Mouse (Mus musculus) embryonic stem cell, embryonic (primary cell): ENCODE results near the gene Ston1.

ENCODE experiments used
- CTCF ChIA-PET, 4 experiments: fragments of 300-600 bp in 2 of 4; fragments of 350-600 bp in 2 of 4; sonication (Branson Sonifier 250); formaldehyde crosslinking; loops; one replicate each; lab custom pipeline; 2022; ENCODE audit warnings: inconsistent platforms in 2 of 4; lab: Charles Lee
- POLR2A ChIA-PET, 4 experiments: fragments of 300-600 bp in 2 of 4; fragments of 350-600 bp in 2 of 4; sonication (Branson Sonifier 250); formaldehyde crosslinking; loops; one replicate each; lab custom pipeline; 2022; ENCODE audit warnings: antibody characterized with exemption in 4 of 4, inconsistent platforms in 1 of 4; lab: Charles Lee

Gene Ston1

DNA sequence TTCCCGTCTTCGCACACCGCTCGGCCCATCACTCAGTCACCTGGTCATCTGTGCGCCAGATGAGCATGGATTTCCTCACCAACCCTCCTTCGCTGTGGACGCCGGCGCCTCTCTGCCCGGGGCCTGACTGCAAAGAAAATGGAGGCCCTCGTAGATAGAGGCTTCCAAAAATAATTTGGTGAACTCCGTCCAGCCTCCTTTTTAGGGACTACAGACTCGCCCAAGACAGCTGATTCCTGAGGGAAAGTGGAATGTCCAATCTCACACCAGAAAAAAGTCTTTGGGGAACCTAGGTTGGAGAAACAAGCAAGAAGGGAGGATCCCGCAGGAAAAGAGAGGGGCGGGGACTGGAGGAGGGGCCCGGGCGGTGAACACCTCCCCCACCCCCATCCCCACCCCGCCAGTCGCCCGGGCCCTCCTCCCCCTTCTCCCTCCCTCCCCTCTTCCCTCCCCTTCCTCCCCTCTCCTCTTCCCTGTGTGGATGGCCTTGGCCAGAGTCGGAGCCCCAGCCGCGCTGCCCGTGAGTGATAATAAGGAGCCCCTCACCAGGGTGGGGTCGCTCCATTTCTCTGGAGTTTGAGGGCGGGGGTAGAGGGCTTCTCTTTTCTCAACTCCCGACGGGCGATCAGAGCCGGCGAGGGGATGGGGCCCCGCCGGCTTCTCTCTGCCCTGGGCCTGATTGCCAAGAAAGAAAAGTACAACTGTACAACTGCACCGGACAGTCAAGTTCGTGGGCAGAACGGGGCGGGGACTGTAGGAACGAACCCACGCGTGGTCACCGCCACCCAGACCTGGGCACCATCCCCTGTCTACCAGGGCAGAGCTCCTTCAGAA, at the start of gene Ston1:
TSS of gene Ston1 (plus strand) at position 463 of the 834 bp plus-strand sequence.
- POLR2A ChIA-PET: interaction anchor here (0.6 to 3.6 kb wide), 11 partner anchors 8 to 531 kb away, joined by 3 to 12 read pairs (median 3); partner anchors contain the start of gene Ppp1r21 (in 1 of the 4)
- CTCF ChIA-PET: interaction anchor here in 3 of 4 experiments (0.6 to 1.6 kb wide), 9 partner anchors 11 to 423 kb away, joined by 3 to 17 read pairs (median 4); no protein-coding TSS in a partner anchor

DNA sequence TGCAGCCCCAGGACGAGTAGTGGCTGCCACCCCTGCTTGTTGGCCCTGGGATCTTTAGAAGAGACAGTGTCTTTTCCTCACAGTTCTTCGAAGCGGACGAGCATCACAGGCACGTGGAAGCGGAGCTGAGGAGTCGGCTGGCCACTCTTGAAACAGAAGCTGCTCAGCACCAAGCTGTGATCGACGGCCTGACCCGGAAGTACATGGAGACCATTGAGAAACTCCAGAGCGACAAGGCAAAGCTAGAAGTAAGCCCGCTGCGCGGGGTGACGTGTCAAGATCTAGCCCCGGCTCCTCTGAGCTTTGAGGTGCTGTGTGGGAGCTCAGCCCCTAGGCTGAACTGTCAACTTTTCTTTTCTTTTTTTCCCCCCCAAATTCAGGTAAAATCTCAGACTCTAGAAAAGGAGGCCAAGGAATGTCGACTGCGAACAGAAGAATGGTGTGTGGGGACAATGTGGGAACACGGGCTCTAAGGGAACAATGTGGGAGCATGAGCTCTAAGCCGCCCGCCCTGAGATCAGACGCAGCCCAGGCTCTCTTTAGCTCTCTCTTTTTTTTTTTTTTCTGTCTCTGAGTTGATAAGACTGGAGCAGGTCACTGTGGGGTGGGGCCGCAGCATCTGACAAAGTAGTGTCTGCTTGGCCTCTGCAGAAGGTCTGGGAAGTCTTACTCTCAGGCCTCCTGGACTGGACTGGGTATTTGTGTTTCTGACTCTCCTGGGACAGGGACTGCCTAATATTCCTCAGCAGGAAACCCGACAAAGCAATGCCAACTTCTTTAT, 47.9 kb upstream of the Ston1 start:
- ChIA-PET CTCF (interaction anchor here (0.5 to 2.2 kb wide), 7 partner anchors 9 to 102 kb away, joined by 3 to 20 read pairs (median 6); partner anchors contain the start of genes Ppp1r21 (in 1 of the 4) and Ston1 (in 1 of the 4)), POLR2A (interaction anchor here (0.6 to 2.2 kb wide), 14 partner anchors 8 to 608 kb away, joined by 3 to 13 read pairs (median 4); partner anchors contain the start of gene Ppp1r21 (in 2 of the 4))

DNA sequence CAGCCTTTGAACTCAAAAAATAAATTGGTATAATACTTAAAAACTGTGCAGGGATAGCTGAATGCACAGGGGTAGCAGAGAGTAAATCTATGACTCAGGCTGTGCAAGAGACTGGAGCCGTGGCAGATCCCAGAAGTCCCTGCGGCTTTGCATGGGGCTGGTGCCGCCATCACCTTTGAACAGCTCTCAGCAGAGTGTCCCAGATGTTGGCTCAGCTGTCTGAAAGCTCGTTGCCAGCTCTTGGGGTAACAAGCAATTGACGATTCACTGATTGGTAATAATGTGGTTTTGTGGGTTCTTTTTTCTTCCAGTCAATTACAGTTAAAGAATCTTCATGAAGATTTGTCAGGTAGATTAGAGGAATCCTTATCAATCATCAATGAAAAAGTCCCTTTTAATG, 47.1 kb upstream of the Ston1 start:
- ChIA-PET CTCF (interaction anchor here in 3 of 4 experiments (0.5 to 2.2 kb wide), 5 partner anchors 8 to 102 kb away, joined by 3 to 20 read pairs (median 7); partner anchors contain the start of gene Ppp1r21 (in 1 of the 3)), POLR2A (interaction anchor here in 2 of 4 experiments (0.9 to 2.2 kb wide), 9 partner anchors 8 to 576 kb away, joined by 3 to 13 read pairs (median 5); partner anchors contain the start of gene Ppp1r21 (in 2 of the 2))

DNA sequence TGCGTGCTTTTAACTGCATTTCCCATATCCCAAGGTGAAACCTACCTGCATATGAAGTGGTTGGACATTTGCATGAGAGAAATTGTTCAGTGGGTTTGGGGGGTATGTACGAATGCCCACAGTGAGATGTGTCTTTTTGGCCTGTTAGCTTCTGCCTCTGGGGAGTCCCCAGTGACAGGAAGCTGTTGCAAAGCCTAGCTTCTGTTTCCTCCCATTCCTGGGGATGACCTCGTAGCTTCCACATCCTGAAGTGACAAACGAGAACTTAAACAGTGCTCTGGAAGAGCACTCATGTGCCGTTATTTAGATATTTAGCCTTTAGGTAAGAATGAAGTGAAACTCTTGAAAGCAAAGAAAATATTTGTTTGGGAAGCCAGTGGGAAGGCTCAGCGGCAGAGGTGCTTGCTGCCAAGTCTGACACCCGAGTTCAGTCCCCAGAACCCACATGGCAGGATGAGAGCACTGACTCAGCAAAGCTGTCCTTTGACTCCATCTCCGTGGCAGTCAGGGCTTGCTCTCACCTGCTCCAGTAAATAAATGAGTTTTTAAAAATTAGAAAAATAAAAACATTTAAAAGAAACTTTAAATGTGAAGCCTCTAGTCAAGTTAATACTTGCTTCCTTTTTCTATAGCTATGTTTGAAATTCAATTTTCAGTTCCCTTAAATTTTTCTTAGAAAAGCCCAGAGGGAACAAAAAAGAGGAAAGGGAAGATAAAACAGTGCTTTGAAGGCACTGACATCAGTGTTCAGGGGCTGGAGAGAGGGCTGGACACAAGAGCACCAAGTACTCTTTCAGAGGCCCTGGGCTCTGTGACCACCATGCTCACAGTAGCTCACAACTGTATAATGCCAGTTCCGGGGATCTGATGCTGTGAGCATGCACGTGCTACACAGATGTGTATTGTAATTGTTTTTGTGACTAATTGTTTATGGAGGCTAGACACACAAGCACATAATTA, 46.2 kb upstream of the Ston1 start:
- ChIA-PET POLR2A (interaction anchor here in 2 of 4 experiments (0.7 to 1.3 kb wide), 4 partner anchors 8 to 295 kb away, joined by 3 read pairs; partner anchors contain the start of gene Ppp1r21 (in 1 of the 2)), CTCF (interaction anchor here in 1 of 4 experiments (0.5 kb wide), 1 partner anchor 57 kb away, joined by 3 read pairs; no protein-coding TSS in a partner anchor)

DNA sequence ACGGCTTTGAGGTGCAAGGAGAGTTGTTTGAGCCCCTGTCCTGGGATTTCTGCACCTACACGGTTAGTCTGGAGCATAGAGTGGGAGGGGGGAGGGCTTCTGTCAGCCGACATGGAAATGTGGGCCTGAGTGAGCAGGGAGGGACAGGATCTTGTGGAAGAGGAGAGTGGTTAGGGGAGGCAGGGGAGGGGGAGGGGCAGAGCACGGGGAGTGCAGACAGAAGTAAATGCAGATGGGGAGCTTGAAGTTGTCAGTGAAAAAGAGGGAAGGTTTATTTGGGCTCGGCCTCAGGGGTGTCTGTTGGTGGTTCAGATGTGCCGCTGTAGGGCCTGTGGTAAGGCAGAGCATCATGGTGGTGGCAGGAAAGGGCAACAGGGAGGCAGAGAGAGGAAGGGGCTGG, 44.9 kb upstream of the Ston1 start:
- ChIA-PET CTCF (interaction anchor here in 1 of 4 experiments (2.3 kb wide), 1 partner anchor 8 kb away, joined by 5 read pairs; no protein-coding TSS in a partner anchor), POLR2A (interaction anchor here in 1 of 4 experiments (0.9 kb wide), 1 partner anchor 22 kb away, joined by 3 read pairs; the partner anchor contains the start of gene Ppp1r21)

DNA sequence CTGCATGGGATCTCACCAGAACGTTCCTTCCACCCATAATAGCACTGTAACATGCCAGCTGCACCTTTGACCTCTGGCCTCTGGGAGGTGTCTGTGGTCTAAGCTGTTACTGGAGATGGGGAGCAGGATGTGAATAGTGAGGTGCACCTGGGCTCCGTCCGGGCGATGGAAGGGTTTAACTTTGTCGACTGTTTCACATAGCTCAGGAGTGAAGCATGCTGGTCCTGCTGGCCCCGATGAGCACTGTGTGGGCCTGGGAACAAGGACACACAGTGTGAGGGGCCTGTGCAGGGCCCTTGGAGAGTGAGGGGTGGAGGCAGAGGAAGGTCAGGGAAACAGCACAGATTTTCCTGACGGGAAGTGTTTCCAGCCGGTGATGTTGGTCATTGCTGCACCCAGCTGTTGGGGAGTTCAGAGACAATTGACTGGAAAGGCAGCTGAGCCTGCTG, 44.5 kb upstream of the Ston1 start:
- CTCF ChIA-PET: interaction anchor here in 1 of 4 experiments (2.3 kb wide), 1 partner anchor 9 kb away, joined by 5 read pairs; no protein-coding TSS in a partner anchor
- POLR2A ChIA-PET: interaction anchor here in 1 of 4 experiments (0.9 kb wide), 1 partner anchor 23 kb away, joined by 3 read pairs; the partner anchor contains the start of gene Ppp1r21

DNA sequence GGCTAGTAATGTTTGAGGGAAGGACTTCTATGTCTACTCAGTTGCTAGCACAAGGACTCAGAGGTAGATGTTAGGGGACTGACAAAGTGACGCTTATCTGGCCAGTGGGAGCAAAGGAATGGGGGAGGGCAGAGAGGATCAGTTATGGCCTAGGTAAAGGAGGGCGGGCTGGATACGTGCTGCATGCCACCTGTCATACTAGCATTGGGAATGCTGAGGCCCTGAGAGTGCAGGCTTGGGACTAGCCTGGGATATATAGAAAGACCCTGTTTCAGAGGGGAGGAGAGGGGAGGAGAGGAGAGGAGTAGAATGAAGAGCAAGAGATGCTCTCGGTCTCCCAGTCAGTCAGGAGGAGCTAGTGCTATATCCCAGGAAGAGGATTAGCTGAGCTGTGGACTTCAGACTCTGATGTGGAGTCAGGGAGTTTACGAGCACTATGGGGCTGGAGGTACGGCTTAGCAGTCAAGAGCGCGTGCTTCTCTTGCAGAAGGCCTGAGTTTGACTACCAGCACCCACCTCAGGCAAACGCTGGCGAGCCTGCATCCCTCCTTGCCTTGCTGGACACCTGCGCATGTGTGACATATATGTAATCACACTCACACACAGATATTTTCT, 43.9 kb upstream of the Ston1 start:
- ChIA-PET CTCF (interaction anchor here in 1 of 4 experiments (2.3 kb wide), 1 partner anchor 9 kb away, joined by 5 read pairs; no protein-coding TSS in a partner anchor), POLR2A (interaction anchor here in 1 of 4 experiments (0.9 kb wide), 1 partner anchor 23 kb away, joined by 3 read pairs; the partner anchor contains the start of gene Ppp1r21)

DNA sequence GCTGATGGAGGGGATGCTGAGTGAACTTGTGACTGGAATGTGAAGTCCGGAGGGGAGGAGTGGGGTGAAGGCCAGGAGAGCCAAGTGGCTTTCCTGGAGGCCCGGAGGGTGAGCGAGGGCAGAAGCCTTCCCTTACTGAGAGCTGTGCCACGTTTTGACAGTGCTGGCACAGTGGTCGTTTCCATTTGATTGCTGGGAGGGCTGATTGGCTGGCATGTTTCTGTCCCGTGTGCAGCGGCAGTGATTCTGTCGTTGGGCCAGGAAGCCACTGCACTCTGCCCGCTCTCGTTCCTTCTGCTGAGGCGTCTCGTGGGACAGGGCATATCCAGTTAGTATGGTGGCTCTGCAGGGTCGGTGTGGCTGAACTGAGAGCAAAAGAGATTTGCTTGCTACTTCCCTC, 41.3 kb upstream of the Ston1 start:
- POLR2A ChIA-PET: interaction anchor here in 3 of 4 experiments (0.7 to 2.7 kb wide), 5 partner anchors 11 to 741 kb away, joined by 3 to 7 read pairs (median 3); partner anchors contain the start of gene Ppp1r21 (in 2 of the 3)
- CTCF ChIA-PET: interaction anchor here in 3 of 4 experiments (0.5 to 1.5 kb wide), 4 partner anchors 10 to 86 kb away, joined by 3 to 9 read pairs (median 3); no protein-coding TSS in a partner anchor

DNA sequence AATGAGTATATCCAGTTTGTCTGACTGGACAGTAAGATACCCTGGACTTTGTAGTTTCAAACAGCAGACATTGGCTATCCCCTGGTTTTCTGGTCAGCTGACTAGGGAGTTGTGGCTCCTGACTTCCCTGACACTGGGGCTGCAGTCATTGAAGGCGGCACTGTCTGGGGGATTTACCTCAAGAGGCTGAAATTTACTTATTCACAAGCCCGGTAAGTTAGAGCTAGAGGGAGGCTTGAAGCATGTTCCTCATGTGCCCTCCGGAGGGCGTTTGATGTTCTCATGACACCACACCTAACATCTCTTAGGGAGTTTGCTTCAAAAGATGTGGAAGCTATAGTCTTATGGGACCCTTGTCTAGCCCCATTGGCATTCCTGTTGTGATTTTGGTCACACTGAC, 40.8 kb upstream of the Ston1 start:
- CTCF ChIA-PET: interaction anchor here in 3 of 4 experiments (0.5 to 1.5 kb wide), 7 partner anchors 10 to 86 kb away, joined by 3 to 9 read pairs (median 3); partner anchors contain the start of gene Ppp1r21 (in 1 of the 3)

DNA sequence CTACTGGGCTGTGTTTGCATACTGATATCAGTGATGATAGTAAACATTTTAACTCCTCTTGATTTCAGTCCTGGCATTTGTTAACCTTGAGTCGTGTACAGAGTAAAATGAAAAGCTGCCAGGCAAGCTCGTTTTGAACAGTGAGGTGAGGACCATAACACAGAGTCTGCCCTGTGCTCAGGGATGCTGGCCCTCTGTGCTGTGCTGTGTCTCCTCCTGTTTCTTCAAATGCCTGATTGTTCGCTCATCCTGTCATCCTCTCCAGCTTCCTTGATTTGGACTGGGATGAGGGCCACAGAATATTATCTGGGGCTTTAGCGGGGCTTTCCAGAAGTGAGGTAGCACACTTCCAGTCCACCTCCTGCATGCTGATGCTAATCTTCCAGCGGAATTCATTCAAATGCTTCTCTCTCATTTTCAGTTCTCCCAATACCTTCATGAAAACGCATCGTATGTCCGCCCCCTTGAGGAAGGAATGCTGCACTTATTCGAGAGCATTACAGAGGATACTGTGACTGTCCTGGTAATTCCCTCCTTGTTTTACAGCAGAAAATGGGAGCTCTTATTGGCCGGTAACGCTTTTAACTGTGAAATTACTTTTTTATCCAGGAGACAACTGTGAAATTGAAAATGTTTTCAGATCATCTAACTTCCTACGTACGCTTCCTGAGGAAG, 39.2 kb upstream of the Ston1 start:
- ChIA-PET POLR2A (interaction anchor here in 3 of 4 experiments (0.5 to 2.7 kb wide), 11 partner anchors 9 to 303 kb away, joined by 3 to 10 read pairs (median 4); partner anchors contain the start of gene Ppp1r21 (in 1 of the 3)), CTCF (interaction anchor here (0.6 to 2.9 kb wide), 31 partner anchors 9 to 368 kb away, joined by 3 to 20 read pairs (median 5); partner anchors contain the start of genes Foxn2 (in 1 of the 4) and Ppp1r21 (in 1 of the 4))

More for the DNA sequence above, 40.8 kb upstream of the Ston1 start:
- POLR2A ChIA-PET: interaction anchor here in 2 of 4 experiments (1.1 to 2.7 kb wide), 4 partner anchors 11 to 300 kb away, joined by 3 to 7 read pairs (median 4); partner anchors contain the start of gene Ppp1r21 (in 2 of the 2)

DNA sequence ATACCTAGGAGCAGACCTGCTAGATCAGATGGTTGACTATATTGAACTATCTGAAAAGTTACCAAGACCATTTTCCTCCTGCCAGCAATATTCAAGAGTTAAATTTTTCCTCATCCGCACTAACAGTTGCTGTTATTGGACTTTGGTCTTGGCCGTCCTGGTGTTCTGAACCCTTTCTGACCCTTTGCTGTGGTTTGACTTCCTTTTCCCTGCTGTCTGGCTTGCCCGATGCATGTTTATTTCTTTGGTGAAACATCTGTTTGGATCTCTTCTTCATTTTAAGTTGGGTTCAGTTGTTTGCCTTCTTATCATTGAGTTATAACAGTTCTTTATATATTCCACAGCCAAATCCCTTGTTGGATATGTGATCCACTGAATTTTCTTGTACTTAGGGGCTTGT, 33.9 kb upstream of the Ston1 start:
- CTCF ChIA-PET: no interaction called here
- POLR2A ChIA-PET: interaction anchor here in 2 of 4 experiments (0.6 to 1.5 kb wide), 2 partner anchors 14 to 254 kb away, joined by 3 to 4 read pairs; no protein-coding TSS in a partner anchor

DNA sequence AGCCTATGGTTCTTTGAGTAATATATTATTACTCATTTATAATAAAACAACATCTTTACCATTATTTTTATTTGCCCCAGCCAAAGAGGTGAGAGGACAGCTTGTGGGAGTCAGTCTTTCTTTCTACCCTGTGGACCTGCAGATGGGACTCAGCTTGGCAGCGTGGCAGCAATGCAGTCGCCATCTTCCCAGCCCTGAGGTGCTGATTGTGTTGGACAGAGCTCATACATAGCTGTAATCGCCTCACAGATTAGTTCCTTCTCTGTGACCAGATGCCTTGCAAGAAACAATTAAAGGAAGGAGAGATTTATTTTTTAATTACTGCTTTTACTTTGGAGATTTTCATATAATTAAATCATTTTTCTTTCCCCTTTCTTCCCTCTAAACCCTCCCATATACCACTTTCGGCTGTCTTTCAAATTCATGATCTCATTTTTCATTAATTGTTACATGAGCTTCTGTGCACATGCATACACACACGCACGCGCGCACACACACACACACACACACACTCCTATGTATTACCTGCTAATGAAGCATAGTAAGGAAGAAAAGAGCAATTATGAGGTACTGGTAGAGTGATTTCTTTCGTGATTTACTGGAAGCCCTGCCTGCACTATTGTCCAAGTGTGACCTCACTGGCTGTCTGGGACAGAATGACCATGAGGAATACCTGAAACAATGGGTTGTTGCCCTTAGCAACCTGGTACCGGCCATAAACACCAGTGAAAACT, 27.5 kb upstream of the Ston1 start:
- POLR2A ChIA-PET: interaction anchor here in 2 of 4 experiments (0.8 to 1.3 kb wide), 9 partner anchors 11 to 313 kb away, joined by 3 to 4 read pairs (median 3); no protein-coding TSS in a partner anchor
- CTCF ChIA-PET: interaction anchor here in 3 of 4 experiments (0.6 to 2.4 kb wide), 3 partner anchors 11 to 71 kb away, joined by 3 to 9 read pairs (median 4); no protein-coding TSS in a partner anchor

DNA sequence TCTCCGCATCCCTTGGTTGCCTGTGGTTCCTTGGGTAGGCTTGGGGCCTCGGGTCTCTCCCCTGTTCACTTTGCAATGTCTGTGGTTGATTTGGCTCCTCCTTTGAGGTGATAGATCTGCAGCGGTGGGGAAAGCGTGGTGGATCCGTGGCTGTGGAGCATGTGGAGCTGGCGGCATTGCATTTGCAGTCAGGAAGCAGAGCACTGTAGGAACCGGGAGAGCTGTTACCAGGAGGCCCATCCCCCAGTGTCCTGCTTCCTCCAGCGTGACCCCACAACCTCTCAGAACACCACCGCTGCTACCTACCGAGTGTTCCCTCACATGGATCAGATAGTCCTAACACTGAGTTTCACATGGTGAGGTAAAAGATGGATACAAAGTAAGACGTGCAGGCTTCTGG, 26.7 kb upstream of the Ston1 start:
- POLR2A ChIA-PET: interaction anchor here in 2 of 4 experiments (0.8 to 1.3 kb wide), 8 partner anchors 12 to 314 kb away, joined by 3 to 4 read pairs (median 3); no protein-coding TSS in a partner anchor

DNA sequence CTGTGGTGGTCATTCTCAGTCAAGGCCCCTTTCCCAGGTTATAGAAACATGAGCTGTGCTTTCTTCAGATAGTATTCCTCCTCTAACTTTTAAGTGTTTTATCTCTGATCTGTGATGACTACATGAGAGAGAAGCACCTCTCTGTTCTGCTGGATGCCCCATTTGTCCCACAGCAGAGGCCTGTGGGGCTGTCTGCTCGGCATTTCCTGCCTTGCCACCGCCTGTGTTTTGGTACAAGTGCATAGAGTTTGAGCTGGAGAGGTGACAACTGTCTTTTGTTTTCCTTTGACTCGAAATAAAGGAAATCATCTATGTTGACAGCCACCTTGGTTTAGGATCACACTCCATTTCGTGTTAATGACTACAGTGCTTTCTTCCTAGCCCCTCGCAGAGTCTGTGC, 22.7 kb upstream of the Ston1 start:
- ChIA-PET CTCF (interaction anchor here in 1 of 4 experiments (0.6 kb wide), 1 partner anchor 674 kb away, joined by 3 read pairs; no protein-coding TSS in a partner anchor), POLR2A (interaction anchor here in 2 of 4 experiments (0.6 to 1.1 kb wide), 3 partner anchors 36 to 552 kb away, joined by 3 to 4 read pairs (median 3); no protein-coding TSS in a partner anchor)

More for the DNA sequence above, 26.7 kb upstream of the Ston1 start:
- CTCF ChIA-PET: interaction anchor here in 3 of 4 experiments (0.6 to 2.4 kb wide), 3 partner anchors 12 to 71 kb away, joined by 3 to 9 read pairs (median 4); no protein-coding TSS in a partner anchor
